Mouse (Mus musculus) lung, postnatal 0 days (tissue): ENCODE data around the gene Kcng3.

Experiments
- CTCF ChIP-seq: IDR thresholded peaks from 2 replicates; pipeline ENCODE4 v1.5.1; 2016; ENCODE audit warnings: antibody characterized with exemption, mild to moderate bottlenecking
- EP300 ChIP-seq: IDR thresholded peaks from 2 replicates; pipeline ENCODE4 v1.6.1; 2016; ENCODE audit warnings: antibody characterized with exemption, mild to moderate bottlenecking, control low read depth

- TF ChIP-seq CTCF (peak; percentile 75), EP300 (no peak)
Observed at GRCm38 (mm10) chr17:83632653-83633570, 1.2 kb upstream of the Kcng3 start.
